Comparison of ENCODE assay signal across 8 mouse cellular contexts in genomic region chr15:26619221-26619620, GRCm38 (mm10).
DNase-seq lines count a peak whose midpoint lies in the region; ATAC-seq lines count a peak whose summit lies in the region.

No protein-coding gene starts in this region.

- no peaks in the 10 kb centered on the region for H3K9me3 ChIP-seq in midbrain, embryonic 12.5 days

- no peaks in the 10 kb centered on the region for H3K36me3 ChIP-seq in midbrain, embryonic 12.5 days

- H3K27ac ChIP-seq in midbrain, embryonic 12.5 days (replicated peaks) = no peak overlapping the region

- peak; percentile 33 to 40 for DNase-seq in cerebellum, postnatal 36 days
- no peak for DNase-seq in cerebellum, adult 11 months
- DNase-seq in ovary, postnatal 36 days (ENCODE audit: low spot score) = peak; percentile 54
- DNase-seq in ovary, adult 18-20 months (ENCODE audit: low spot score) = no peak
- peak; percentile 40 to 41 for DNase-seq in heart, postnatal 36 days
- DNase-seq in thymus, postnatal 36 days = no peak

- 62% methylated on average over 7 of the region's 7 CpGs for WGBS in midbrain, embryonic 12.5 days

- intact Hi-C loops in heart, postnatal 36 days (cut with DNase I) = loop anchor here (10.0 kb wide), 1 partner anchor 624 kb away; no protein-coding TSS in a partner anchor

- 0 out of 2 replicates have a peak, but pooled peaks have one; percentile 23 for ATAC-seq in midbrain, embryonic 12.5 days (ENCODE audit: low FRiP score, low read depth)
- ATAC-seq in megakaryocyte-erythroid progenitor cell, adult 5-6 weeks (replicated peaks; ENCODE audit: low FRiP score, low TSS enrichment, poor library complexity, severe bottlenecking) = no peak

- no peak overlapping the region for H3K9ac ChIP-seq in midbrain, embryonic 12.5 days (replicated peaks)

- no peaks in the 10 kb centered on the region for H3K4me1 ChIP-seq in midbrain, embryonic 12.5 days

- H3K4me3 ChIP-seq in midbrain, embryonic 12.5 days = no peak overlapping the region

- H3K4me2 ChIP-seq in midbrain, embryonic 12.5 days (replicated peaks) = no peak overlapping the region

- H3K27me3 ChIP-seq in midbrain, embryonic 12.5 days = no peaks in the 10 kb centered on the region

Comparison
In these comparisons a context has a peak if more than half of its experiments do, and no peak if none do; other contexts are left out.
1. DNase-seq: peak in cerebellum, postnatal 36 days (2 of 2), ovary, postnatal 36 days (single experiment) and heart, postnatal 36 days (2 of 2); none in cerebellum, adult 11 months (single experiment), ovary, adult 18-20 months (single experiment) and thymus, postnatal 36 days (0 of 2).